Mouse (Mus musculus) 3T3-L1 (cell line): Measurements from ENCODE around the gene Nop14.
A peak's percentile ranks its signal among the peaks of the same experiment; 100 is the strongest.
"Not testable (repeated sequence)": the region's sequence is repeated elsewhere in the genome, so short reads cannot be mapped to it uniquely, and the experiment has no call there.

ENCODE experiments used
- DNase-seq: peaks from one replicate; pipeline ENCODE4 v3.0.0-alpha.2; 2015; ENCODE audit warnings: low read depth, low spot score

Gene Nop14

DNA sequence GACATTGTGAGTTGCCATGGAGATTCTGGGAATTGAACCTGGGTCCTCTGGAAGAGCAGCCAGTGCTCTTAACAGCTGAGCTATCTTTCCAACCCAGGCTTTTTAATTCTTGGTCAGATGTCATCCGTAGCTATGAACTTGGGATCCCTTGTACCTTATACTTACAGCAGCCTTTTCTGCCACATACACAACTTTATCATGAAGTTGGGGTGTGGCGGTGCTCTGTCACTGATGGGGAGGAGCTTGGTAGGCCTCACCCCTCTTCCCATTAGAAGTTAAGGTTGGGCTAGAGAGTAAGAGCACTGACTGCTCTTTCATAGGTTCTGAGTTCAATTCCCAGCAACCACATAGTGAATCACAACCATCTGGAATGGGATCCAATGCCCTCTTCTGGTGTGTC is 27.0 kb downstream of the Nop14 start:
- DNase-seq: no peak

GRCm38 (mm10) chr5:34609966-34610365 is 50.0 kb downstream of the Nop14 start:
- no peak for DNase-seq

GRCm38 (mm10) chr5:34608226-34608625 is 51.7 kb downstream of the Nop14 start:
- DNase-seq: no peak

- peak; percentile 43 for DNase-seq
Measured at GRCm38 (mm10) chr5:34607100-34607880, 52.7 kb downstream of the Nop14 start.

DNA sequence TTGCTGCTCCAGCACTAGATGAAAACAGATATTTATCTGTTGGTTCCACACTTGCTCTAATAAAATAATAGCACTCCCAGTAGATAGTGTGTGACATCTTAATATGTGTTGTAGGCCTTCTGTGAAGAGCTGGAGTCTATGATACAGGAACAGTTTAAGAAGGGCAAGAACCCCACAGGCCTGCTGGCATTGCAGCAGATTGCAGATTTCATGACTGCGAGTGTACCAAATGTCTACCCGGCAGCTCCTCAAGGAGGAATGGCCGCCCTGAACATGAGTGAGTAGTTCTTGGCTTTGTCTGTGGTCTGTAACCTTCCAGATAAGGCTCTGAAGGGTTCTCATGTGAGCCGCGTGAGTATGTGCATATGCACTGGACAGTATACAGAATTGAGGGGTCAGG is 55.4 kb downstream of the Nop14 start:
- no peak for DNase-seq

DNA sequence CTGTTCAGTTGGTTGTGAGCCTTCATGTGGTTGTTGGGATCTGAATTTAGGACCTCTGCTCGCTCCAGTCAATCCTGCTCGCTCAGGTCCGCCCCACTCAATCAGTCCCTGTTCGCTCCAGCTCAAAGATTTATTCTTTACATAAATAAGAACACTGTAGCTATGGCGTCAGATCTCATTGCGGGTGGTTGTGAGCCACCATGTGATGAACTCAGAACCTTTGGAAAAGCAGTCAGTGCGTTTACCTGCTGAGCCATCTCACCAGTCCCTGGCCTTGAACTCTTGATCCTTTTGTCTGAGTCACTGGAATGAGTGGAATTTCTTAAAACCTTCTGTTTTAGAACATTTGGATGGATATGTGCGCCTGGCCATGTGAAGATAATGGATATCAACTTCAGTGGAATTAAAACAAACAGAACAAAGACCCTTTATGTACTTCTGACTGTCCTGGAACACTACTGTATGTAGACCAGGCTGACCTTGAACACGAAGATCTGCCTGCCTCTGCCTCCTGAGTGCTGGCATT is 66.7 kb downstream of the Nop14 start:
- DNase-seq: no peak

GRCm38 (mm10) chr5:34592666-34593065 is 67.3 kb downstream of the Nop14 start:
- DNase-seq: no peak

DNA sequence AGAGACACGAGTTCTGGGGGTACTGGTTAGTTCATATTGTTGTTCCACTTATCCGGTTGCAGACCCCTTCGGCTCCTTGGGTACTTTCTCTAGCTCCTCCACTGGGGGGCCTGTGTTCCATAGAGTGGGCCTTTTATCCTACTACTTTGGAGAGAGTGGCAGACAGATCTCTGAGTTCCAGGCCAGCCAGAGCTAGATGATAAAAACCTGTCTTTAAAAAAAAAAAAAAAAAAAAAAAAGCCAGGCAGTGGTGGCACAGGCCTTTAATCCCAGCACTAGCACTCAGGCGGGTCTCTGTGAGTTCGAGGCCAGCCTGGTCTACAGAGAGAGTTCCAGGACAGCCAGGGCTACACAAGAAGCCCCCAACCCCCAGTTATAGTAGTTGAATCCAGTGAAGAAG is 67.7 kb downstream of the Nop14 start:
- DNase-seq: not testable (repeated sequence)

DNA sequence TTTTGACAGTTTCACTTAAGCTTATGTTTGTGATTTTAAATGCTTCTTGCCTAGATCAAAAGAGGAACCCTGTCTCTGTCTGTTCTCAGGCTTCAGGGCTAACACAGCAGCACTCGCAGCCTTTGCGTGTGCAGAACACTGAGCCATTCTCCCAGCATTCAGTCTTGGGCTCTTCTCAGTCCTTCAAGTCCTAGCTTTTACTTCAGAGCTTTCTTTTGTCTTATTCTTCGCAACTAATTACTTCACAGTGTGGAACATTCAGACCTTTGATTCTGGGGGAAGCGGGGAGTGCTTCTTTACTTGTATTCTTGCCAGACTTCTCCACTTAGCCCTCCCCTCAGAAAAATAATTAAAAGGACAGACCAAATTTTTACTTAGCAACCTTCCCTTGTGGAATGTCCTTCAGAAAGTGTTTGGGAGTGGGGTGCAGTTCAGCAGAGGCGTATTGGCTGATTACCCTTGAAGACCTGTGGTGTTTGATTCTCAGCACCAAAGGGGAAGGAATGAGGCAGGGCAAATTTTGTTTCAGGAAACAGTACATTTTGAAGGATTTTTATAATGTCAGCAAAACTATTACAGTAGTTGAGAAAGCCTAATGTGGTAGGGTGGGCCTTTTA is 68.5 kb downstream of the Nop14 start:
- no peak for DNase-seq

DNA sequence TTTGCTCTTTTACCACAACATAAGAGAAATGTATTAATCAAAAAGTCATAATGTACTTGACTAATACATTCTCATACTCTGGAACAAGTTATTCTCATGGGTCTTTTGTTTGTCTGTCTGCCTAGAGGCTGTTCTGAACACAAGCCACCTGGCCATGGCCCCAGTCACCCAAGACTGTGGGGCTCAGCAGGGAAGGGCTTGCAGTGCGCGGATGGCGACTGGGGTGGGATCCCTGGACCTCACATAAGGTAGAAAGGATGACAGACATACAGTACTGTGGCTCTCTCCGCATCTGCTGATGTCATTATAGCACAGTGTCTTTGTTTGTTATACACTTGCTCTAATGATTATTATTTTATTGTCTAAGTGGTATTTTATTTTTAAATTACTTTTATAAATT is 69.2 kb downstream of the Nop14 start:
- DNase-seq: no peak

- no peak for DNase-seq
Measured at GRCm38 (mm10) chr5:34590059-34590458, 69.9 kb downstream of the Nop14 start.
